Mouse (Mus musculus): Measurements from ENCODE around the gene Ush1g.

DNA sequence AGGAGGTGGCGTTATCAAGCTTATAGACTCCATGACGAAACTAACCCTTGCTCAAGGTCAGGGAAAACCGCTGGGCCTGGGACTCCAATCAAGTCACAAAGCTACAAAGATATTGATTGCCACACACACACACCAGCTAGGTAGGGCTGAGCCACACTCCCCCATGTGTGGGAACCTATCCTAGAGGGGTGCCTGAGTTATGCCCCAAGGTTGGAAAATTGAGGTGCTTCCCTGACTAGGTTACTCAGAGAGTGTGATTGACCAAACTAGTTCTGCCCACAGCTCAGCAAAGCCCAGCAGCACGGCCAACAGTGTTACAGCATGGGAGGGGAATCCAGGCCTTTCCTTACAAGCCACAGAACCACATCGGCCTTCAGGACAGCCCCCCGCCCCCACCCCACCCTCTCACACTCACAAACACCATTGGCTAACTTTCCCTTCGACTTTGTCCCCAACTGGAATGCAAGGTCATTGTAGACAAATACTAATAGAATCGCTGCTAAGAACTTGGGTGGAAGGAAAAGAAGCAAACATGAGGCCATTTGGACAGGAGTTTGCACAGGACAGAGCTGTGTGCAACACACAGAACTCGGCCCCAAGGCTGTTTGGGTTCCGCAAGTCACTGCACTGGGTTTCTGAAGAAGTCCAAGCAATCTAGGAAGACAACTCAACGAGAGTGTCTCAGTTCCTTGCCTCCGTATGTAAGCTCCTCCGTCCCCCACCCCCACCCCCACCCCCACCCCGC is 29.0 kb downstream of the Ush1g start:
- TF ChIP-seq CTCF (IDR thresholded peaks at IDR 0.05; ENCODE audit: insufficient read depth, low read depth, low read length) (no peak), POLR2A (IDR thresholded peaks at IDR 0.05; ENCODE audit: insufficient read depth, low read depth, low read length) (no peak)

All from olfactory bulb, adult 2 months (tissue).